Mouse (Mus musculus) pancreas, adult 10 weeks (tissue): ENCODE measurements around the gene Gm15013. TPM values are rescaled to one million over a fixed set of nuclear protein-coding genes. Genes with fewer than 3 reads are reported as not detected.

ENCODE experiments used
- polyA plus RNA-seq: library from polyadenylated mRNA; stranded (reverse); fragments of 350-450 nt; fragmentation: Illumina TruSeq; extraction: RNeasy Lipid Tissue Mini Kit (QIAGEN cat#74804); gene quantifications from one replicate; pipeline ENCODE4 v1.2.3, GENCODE M21; 2015; ENCODE audit warnings: low read depth, low replicate concordance; ENCODE audit not compliant: insufficient read depth

Gm15013 gene
- not detected for polyA plus RNA-seq

DNA sequence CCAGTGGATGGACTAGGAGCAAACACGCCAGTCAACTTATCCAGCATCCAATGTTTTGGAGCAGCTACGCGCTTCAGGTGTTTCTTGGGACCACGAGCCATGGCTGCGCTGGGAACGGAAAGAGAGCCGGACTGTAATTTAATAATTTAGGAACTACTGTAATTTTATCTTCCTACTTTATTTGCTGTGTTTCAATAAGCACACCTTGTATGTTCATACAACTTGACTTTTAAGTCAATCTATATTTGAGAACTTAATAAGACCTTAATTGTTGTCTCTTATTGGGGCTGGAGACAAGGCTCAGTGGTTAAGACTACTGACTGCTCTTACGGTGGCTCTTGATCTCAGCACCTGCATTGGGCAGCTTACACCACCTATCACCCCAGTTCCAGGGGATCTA, at the start of gene Gm15013:
Gene Gm15013, minus strand, starts transcription at position 101 of the 400 bp plus-strand sequence.

DNA sequence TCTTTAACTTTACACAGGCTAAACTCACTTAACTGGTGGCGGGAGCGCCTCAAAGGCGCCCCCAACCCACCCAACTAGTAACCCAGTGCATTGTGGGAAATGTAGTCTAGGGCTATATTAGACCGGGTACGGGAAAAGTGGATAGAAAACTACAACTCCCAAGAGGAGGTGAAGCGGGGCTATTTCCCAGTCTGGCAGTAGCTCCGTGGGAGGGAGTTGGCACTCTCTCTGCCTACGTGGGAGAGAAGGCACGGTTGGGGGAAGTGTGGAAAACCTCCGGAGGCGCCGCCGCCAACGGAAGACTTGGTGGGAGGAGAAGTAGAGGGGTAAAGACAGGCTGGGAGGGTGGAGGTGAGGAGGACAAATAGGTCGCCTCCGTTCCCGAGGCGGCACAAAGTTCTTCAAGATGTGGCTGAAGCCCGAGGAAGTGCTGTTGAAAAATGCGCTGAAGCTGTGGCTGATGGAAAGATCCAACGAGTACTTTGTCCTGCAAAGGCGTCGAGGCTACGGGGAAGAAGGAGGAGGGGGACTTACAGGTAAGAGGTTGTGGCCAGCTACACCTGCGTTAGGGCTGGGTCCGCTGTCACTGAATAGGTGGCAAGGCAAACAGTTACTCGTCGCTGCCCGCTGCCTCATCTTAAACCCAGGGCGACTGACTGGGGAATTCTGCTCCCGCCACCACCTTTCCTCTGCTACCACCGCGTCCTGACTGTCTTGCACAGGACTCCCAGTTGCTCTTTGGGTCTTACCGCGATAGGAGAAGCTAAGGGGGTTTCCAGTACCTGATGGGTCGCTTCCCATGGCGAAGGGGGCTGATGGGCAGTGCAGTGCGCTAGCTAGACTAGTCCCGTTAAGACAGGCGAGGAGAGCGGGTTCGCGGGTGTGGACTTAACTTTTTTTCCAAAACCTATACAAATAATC, 29.2 kb downstream of the Gm15013 start, which contains the start of gene Tbc1d8b:
Gene Tbc1d8b, plus strand, starts transcription at position 222 of the 921 bp plus-strand sequence.

Other genes starting within 250 kb of the Gm15013 start
- not detected for gene D330045A20Rik, start 234.1 kb downstream of the Gm15013 start, polyA plus RNA-seq
- gene Rnf128, start 151.2 kb downstream of the Gm15013 start, polyA plus RNA-seq, result 6.0 TPM
- gene Tbc1d8b, start 29.5 kb downstream of the Gm15013 start, polyA plus RNA-seq, result 2.5 TPM
- not detected for gene Ripply1, start 67.9 kb upstream of the Gm15013 start, polyA plus RNA-seq
- 0.26 TPM for gene Cldn2, start 86.3 kb upstream of the Gm15013 start, polyA plus RNA-seq
- 1.9 TPM for gene Morc4, start 157.2 kb upstream of the Gm15013 start, polyA plus RNA-seq